Mouse (Mus musculus) G1E (cell line): Measurements from ENCODE around the gene Lalba.

ENCODE experiments used
- CTCF ChIP-seq: IDR thresholded peaks from 2 replicates; pipeline ENCODE4 v1.5.1; 2012; ENCODE audit warnings: low read depth, low read length, inconsistent platforms, mixed read lengths
- GATA2 ChIP-seq: IDR thresholded peaks from 2 replicates; pipeline ENCODE4 v1.6.1; 2012; ENCODE audit warnings: low read depth, low read length, inconsistent platforms, borderline replicate concordance
- TAL1 ChIP-seq: conservative IDR thresholded peaks from 2 replicates; pipeline ENCODE4 v1.6.1; 2012; ENCODE audit warnings: low read depth, low read length, inconsistent platforms, mixed read lengths

GRCm38 (mm10) chr15:98444561-98444960 is 38.0 kb downstream of the Lalba start:
- TF ChIP-seq CTCF (no peak), GATA2 (no peak), TAL1 (no peak)
